Mouse (Mus musculus) macrophage (primary cell): ENCODE measurements around the gene Iscu. TPM values are rescaled to one million over a fixed set of nuclear protein-coding genes. Genes with fewer than 3 reads are reported as not detected.

ENCODE experiments used
- H3K27ac ChIP-seq: fragments of 350-480 bp; formaldehyde crosslinking; 2 replicates; pipeline ENCODE4 v1.9.0; 2021
- H3K36me3 ChIP-seq: fragments of 350-480 bp; formaldehyde crosslinking; 2 replicates; pipeline ENCODE4 v1.9.0; 2021; ENCODE audit errors: inconsistent target
- H3K4me3 ChIP-seq: fragments of 350-480 bp; formaldehyde crosslinking; 2 replicates; pipeline ENCODE4 v1.9.0; 2021; ENCODE audit errors: inconsistent target
- H3K79me2 ChIP-seq: fragments of 350-480 bp; formaldehyde crosslinking; 2 replicates; pipeline ENCODE4 v1.9.0; 2021; ENCODE audit errors: inconsistent target
- WGBS: methylation state at CpG from one replicate; pipeline ENCODE4 v1.1.7; 2026; ENCODE audit warnings: inconsistent platforms; ENCODE audit not compliant: missing documents; 5-methylcytosine and 5-hydroxymethylcytosine counted together
- polyA plus RNA-seq: library from polyadenylated mRNA; stranded (reverse); fragments of 250-400 nt; gene quantifications from 3 replicates; pipeline ENCODE4 v1.2.4, GENCODE M21; 2018; ENCODE audit warnings: inconsistent platforms
- total RNA-seq, 78 experiments: library from RNA; depleted of rRNA; stranded (reverse); fragments of 250-400 nt; gene quantifications; 1 replicate in 9 of 78; 2 replicates in 24 of 78; 3 replicates in 43 of 78; 4 replicates in 2 of 78; pipeline ENCODE4 v1.2.4; 2018; ENCODE audit warnings: inconsistent platforms in 56 of 78

The Iscu gene
- total RNA-seq (2018; cell fraction: chromatin; rRNA removed): 10 to 100 TPM; 10.4 to 34.5 (median 22.7) TPM
- 100 to 1,000 TPM in 24 of 26 experiments, 10 to 100 TPM in 2; 93.4 to 153 (median 116) TPM for total RNA-seq (2018; cell fraction: cytosol; rRNA removed)
- total RNA-seq (2018; cell fraction: nucleus; rRNA removed): 10 to 100 TPM; 18.5 to 43.5 (median 31.0) TPM
- 106 to 116 TPM (median 106 TPM) in 3 replicates for polyA plus RNA-seq

DNA sequence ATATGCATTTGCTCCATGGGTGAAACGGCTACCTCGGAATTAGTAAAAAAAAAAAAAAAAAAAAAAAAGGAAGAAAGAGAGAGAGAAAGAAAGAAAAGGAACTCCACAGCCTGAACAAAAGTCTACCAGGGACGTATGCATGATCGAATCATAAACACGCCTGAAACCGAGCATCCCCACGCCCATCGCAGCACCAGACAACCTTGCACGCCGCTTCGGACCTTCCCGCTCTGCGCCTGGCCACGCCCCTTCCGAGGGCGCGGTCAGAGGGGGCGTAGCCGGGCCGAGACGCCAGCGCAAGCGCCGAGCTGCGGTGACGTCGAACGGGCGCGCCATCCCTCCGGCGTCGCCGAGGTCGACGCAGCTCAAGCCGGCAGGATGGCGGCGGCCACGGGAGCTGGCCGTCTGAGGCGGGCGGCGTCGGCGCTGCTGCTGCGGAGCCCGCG is at the start of gene Iscu, which contains the start of gene Sart3:
TSS of gene Iscu (plus strand) at position 299 of the 446 bp plus-strand sequence.
TSS of gene Sart3 (minus strand) at position 61 of the 446 bp plus-strand sequence.
- WGBS: under 1% methylated on average over 41 of the region's 49 CpGs
- peaks cover 15% of the 10 kb centered on the region; the same call in 1 of the 2 replicates for H3K36me3 ChIP-seq

DNA sequence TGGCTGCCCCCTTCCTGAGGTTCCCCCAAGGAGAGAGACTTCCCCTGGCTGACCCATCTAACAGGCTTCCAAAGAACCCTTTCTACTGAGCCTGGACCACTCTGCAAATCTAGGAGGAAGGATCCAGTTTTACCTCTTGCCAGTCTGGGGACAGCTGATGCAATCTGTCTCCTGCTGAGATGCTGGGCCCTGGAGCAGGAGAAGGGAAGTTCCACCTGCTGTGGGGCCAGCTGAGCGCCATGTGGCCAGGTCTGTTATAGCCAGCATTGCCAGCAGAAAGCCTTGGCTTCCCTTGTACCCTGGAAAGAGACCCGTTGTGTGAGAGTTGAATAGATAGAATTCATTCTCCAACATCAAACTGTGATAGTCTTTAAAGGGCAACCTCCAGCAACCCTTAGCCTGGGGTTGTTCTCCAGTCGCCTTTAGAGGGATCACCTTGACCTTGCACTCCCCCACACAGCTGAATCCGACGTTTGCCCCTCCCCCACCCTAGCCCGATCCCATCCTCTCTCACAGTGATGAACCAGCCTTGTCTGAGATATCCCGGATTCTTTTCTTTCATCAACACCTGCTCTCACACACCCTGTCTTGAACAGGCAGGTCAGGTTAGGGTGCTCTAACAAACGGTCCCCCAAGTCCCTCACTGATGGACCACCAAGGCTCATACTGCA is 48.8 kb upstream of the Iscu start:
- H3K36me3 ChIP-seq: no peaks in the 10 kb centered on the region
- no peak overlapping the region for H3K4me3 ChIP-seq
- H3K79me2 ChIP-seq: no peaks in the 10 kb centered on the region
- no peak overlapping the region for H3K27ac ChIP-seq
- 37% methylated on average over 8 of the region's 8 CpGs for WGBS

More for the DNA sequence above, at the start of gene Iscu, which contains the start of gene Sart3:
- Histone ChIP-seq H3K79me2 (peaks cover 42% of the 10 kb centered on the region), H3K4me3 (peak within 1 kb of the TSS; percentile 75), H3K27ac (peak within 1 kb of the TSS; percentile 92)

DNA sequence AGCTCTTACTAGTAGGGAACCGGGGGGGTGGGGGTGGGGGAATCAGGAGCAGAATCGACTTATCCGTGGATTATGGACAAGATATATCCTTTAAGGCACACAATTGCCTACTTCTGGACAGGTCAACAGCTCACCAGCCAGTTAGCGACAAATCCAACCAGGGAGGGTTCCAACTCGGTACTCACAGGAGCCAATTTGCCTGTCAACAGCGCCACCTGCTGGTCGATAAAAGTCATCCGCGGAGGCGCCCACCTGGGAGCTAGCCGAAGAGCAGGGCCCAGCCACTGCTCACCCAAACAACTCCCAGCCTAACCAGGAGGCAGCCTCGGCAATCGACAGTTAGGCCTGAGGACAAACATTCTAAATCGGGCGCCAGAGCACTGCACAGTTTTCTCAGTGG is 48.1 kb upstream of the Iscu start, which contains the start of gene 1700069L16Rik:
TSS of gene 1700069L16Rik (minus strand) at position 327 of the 400 bp plus-strand sequence.
- Histone ChIP-seq H3K79me2 (no peaks in the 10 kb centered on the region), H3K27ac (no peak within 1 kb of the TSS), H3K36me3 (no peaks in the 10 kb centered on the region), H3K4me3 (no peak within 1 kb of the TSS)
- 5% methylated on average over 15 of the region's 15 CpGs for WGBS

DNA sequence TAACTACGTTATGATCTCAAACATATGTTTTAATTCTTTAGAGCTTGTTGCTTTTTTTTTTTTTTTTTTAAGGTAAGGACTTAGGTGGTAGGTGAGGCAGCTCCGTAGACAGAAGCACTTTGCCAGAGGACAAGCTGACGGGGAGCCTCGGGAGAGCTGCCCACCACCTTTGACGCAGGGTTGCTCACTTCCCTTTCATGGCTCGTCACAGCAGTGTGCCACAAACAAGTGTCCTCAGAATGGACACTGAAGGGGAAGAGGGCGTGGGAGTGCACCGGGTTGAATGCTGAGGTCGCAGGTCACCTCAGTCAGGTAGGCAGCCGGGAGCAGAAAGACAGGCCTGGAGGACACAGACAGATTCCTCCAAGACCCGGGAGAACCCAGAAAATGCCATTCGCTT is 47.1 kb upstream of the Iscu start:
- H3K79me2 ChIP-seq: no peaks in the 10 kb centered on the region
- H3K4me3 ChIP-seq: no peak overlapping the region
- WGBS: 66% methylated on average over 11 of the region's 12 CpGs
- H3K27ac ChIP-seq: no peak overlapping the region
- no peaks in the 10 kb centered on the region for H3K36me3 ChIP-seq

DNA sequence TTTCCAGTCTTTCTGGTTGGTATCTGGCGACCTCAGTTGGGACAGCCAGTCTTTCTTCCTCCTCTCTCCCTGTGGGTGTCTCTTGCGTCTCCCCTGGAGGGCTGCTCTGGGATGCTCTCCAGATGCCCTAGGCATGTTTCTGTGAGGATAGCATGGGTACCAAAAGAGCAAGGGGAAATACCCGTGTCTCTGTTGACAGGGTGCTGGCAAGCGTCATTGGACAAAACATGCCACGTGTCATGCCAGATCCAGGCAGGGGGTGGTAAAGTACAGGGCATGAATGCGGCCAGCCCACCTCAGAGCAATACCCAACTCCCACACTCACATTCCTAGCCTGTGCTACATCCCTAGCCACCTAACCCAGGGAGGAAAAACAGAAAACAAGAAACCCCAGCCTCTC is 45.9 kb upstream of the Iscu start:
- Histone ChIP-seq H3K36me3 (no peaks in the 10 kb centered on the region), H3K79me2 (no peaks in the 10 kb centered on the region), H3K27ac (no peak overlapping the region), H3K4me3 (no peak overlapping the region)
- WGBS: 75% methylated on average over 6 of the region's 6 CpGs

DNA sequence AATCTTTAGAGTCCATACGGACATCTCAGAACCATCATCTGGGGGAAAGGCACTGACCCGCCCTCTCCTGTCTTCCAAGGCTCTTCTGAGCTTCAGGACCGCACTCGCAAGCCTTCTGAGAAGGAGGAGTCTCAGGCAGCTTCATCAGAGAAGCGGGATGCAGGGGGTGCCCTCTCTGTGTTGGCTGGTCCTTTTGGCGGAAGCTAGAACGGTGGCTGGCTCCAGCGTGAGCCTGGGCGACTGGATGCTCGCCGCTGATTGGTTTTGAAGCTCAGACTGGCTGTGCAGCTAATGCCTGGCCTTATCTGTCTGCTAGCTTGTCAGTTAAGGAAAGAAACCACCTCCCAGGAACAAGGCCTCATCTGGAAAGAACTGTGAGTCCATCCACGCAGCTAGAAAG is 45.3 kb upstream of the Iscu start:
- Histone ChIP-seq H3K79me2 (no peaks in the 10 kb centered on the region), H3K36me3 (no peaks in the 10 kb centered on the region), H3K4me3 (no peak overlapping the region), H3K27ac (no peak overlapping the region)
- WGBS: 64% methylated on average over 12 of the region's 12 CpGs

DNA sequence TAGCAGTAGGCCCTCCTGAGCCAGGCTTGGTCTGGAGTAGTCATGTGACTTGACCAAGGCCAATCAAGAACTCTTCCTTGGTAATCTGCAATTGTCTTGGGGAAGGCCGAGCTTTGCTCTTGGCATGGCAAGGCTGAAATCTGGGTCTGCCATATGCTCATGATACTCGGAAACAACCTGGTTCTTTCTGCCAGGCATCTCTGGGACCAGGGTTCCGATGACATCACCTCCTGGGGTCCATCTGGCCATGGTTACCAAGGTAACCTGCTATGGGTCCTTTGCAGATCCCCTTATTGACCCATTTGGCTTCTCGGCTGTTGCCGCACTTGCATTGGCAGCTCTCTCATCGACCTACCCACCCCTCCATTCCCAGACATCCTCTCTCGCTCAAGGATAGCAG is 44.5 kb upstream of the Iscu start:
- no peak overlapping the region for H3K27ac ChIP-seq
- no peaks in the 10 kb centered on the region for H3K79me2 ChIP-seq
- no peak overlapping the region for H3K4me3 ChIP-seq
- H3K36me3 ChIP-seq: no peaks in the 10 kb centered on the region
- WGBS: 87% methylated on average over 7 of the region's 7 CpGs

DNA sequence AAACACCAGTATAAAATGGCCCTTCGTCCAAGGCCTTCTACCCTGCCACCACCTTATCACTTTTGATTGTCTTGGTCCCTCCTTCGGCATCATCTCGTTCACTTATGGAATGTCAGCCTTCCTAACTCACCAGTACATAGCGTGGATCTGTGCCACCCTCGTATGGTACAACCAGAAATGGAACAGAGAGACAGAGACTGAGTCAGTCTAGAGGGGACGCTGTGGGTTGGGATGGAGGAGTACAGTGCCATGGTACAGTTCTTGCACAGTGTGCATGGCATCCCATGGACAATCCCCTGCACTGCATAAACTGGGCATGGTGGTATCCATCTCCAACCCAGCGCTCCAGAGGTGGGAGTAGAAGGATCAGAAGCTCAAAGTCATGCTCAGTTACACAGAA is 43.9 kb upstream of the Iscu start:
- Histone ChIP-seq H3K79me2 (no peaks in the 10 kb centered on the region), H3K27ac (no peak overlapping the region), H3K4me3 (no peak overlapping the region), H3K36me3 (no peaks in the 10 kb centered on the region)
- WGBS: 87% methylated on average over 7 of the region's 7 CpGs

DNA sequence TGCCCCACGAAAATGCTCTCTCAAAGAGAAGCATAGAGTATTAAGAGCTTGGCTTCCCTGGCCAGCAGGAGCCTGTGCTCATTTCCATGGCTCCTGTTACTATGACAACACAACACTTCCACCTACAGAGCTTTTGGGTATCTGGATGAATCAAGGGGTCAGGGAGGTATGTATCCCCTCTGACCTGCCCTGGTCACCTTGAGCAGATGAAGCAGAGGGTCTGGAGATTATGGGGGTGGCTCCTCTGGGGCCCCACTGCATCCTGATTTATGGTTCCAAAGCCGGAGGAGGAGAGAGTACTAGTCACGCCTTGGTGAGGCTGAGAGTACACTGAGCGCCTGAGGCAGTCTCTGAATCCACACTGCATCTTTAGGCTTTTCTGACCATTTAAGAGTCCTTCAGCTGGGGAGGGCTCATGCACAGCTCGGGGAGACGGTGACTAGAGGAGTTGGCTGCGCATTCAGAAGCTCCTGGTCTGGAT is 41.9 kb upstream of the Iscu start:
- Histone ChIP-seq H3K27ac (no peak overlapping the region), H3K4me3 (no peak overlapping the region), H3K36me3 (no peaks in the 10 kb centered on the region), H3K79me2 (no peaks in the 10 kb centered on the region)
- WGBS: 83% methylated on average over 7 of the region's 7 CpGs

DNA sequence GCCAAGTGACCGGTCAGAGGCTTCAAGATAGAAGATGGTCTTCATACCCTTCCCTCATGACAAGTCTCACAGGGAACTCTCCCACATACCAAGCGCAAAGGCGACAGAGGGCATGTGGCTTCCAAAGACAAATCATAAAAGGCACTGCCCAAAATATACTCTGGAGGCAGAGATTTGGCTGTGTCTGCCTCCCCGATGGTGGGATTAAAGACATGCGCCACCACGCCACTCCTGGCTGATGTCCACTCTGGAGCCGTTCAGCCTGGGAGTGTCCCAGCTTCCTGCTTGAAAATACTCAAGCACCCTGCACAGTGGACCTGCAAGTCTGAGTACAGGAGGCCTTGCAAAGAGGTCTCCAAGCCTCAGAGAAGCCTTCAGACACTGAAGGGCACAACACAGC is 41.4 kb upstream of the Iscu start:
- WGBS: 81% methylated on average over 7 of the region's 7 CpGs
- Histone ChIP-seq H3K27ac (no peak overlapping the region), H3K79me2 (peaks cover 1% of the 10 kb centered on the region; the same call in 1 of the 2 replicates), H3K4me3 (no peak overlapping the region), H3K36me3 (no peaks in the 10 kb centered on the region)

DNA sequence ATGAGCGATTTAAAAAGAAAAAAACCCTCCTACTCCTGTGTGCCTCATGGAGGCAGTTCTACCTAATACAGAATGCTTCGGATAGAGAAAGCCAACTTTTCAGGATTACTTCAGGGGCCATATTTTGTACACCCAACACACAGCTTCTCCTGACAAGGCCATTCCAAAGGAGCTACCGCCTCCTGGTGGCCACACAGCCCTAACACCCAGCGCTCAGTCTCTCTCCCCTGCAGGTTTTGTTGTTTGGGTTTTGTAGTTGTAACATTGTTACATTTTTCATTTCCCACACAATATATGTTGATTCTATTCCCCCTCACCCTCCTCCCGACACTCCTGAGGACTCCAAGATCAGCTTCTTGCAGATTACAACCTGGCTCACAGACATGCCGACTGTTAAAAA is 40.4 kb upstream of the Iscu start:
- peaks cover 10% of the 10 kb centered on the region; the same call in 1 of the 2 replicates for H3K79me2 ChIP-seq
- WGBS: 51% methylated on average over 5 of the region's 6 CpGs
- H3K27ac ChIP-seq: no peak overlapping the region
- H3K36me3 ChIP-seq: no peaks in the 10 kb centered on the region
- no peak overlapping the region for H3K4me3 ChIP-seq

DNA sequence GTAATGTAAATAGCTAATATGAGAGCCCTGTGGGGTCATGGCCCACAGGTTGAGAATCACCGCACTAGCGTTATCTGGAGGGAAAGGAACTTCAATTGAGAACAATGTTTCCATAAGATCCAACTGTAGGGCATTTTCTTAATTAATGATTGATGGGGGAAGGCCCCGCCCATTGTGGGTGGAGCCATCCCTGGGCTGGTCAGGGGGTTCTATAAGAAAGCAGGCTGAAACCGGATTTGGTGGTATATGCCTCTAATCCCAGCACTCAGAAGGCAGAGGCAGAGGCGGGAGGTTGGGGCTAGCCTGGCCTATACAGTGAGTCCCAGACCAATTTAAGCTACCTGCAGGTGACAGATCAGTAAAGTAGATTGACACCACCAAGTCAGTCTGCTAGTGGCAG is 38.2 kb upstream of the Iscu start:
- Histone ChIP-seq H3K4me3 (no peak overlapping the region), H3K27ac (no peak overlapping the region), H3K79me2 (peaks cover 10% of the 10 kb centered on the region; the same call in 1 of the 2 replicates), H3K36me3 (peaks cover 15% of the 10 kb centered on the region; the same call in 1 of the 2 replicates)
- WGBS: 94% methylated on average over 5 of the region's 5 CpGs

DNA sequence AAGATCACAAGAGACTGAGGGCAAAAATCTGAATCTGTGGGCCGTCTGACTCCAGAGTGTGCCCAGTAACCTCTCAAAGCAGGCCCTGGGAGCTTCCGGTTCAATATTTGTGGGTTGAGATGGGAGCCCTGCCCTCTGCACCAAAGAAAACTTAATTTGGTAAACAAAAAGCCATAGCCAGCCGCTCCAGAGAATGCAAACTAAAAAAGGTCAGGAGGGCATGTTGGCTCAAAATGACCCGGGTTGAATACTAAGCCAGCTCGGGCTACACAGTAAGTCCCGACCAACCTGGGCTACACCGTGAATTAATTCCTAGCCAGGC is 37.6 kb upstream of the Iscu start:
- whole genome bisulfite sequencing: 36% methylated on average over 7 of the region's 7 CpGs

DNA sequence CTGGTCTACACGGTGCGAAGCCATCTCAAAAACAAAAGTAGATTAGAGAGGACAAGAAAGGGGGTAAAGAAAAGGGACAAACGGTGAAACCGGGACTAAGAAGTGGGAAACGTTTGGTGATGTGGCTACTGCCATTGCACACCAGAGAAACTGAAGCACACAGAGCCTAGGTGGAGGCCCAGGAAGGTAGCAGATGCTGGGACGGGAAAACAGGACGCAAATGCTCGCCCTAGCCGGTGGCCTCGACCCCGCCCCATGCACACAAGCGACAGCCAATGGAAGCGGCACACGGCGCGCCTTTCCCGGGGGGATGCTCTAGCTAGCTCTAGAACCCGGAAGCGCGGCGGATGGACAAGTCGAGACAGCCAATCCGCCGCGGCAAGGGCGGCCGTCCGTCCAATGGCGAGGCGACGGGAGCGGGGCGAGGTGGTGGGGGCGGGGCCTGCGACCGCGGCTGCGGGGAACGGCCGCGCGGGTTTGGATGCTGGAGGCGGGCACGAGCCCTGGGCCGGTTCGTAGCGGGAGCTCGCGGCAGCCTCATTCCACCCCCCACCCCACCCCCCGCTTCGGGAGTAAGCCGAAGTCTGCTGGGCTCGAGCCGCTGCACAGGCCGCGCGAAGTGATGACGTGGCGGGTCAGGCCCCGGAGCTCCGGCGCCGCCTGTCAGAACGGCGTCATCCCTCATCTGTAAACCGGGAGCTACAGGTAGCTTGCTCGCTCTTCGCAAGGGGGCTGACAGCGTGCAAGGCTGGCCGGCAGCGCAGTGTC is 37.0 kb upstream of the Iscu start, which contains the start of gene Ficd:
TSS of gene Ficd (plus strand) at position 459 of the 768 bp plus-strand sequence.
- Histone ChIP-seq H3K36me3 (peaks cover 26% of the 10 kb centered on the region; the same call in 1 of the 2 replicates), H3K4me3 (peak within 1 kb of the TSS; percentile 79), H3K79me2 (peaks cover 10% of the 10 kb centered on the region; the same call in 1 of the 2 replicates), H3K27ac (peak within 1 kb of the TSS; percentile 32)
- WGBS: 2% methylated on average over 69 of the region's 71 CpGs

More for the DNA sequence above, 37.6 kb upstream of the Iscu start:
- Histone ChIP-seq H3K27ac (peak overlapping the region; percentile 32; the same call in 1 of the 2 replicates), H3K79me2 (peaks cover 10% of the 10 kb centered on the region; the same call in 1 of the 2 replicates), H3K4me3 (peak overlapping the region; percentile 32), H3K36me3 (peaks cover 21% of the 10 kb centered on the region; the same call in 1 of the 2 replicates)
